Mouse (Mus musculus) heart, embryonic 15.5 days (tissue): ENCODE measurements around the gene Med27. TPM values are rescaled to one million over a fixed set of nuclear protein-coding genes. Genes with fewer than 3 reads are reported as not detected.
"Not testable (repeated sequence)": the region's sequence is repeated elsewhere in the genome, so short reads cannot be mapped to it uniquely, and the experiment has no call there.

Source experiments
- ATAC-seq: fragments of 200-750 bp; cut with Nextera tagmentation; replicated peaks from 2 replicates; pipeline ENCODE4 v1.8.0; 2017; ENCODE audit warnings: low read depth, moderate TSS enrichment; ENCODE audit not compliant: insufficient number of reproducible peaks, insufficient read depth, low FRiP score
- H3K27ac ChIP-seq: fragments of 300-500 bp; sonication (generic); 2 replicates; pipeline ENCODE4 v1.5.1; 2015; ENCODE audit warnings: mild to moderate bottlenecking, inconsistent platforms
- H3K27me3 ChIP-seq: fragments of 300-500 bp; sonication (generic); 2 replicates; pipeline ENCODE4 v1.6.1; 2015; ENCODE audit warnings: inconsistent platforms
- H3K36me3 ChIP-seq: fragments of 300-500 bp; sonication (generic); 2 replicates; pipeline ENCODE4 v1.6.1; 2015; ENCODE audit warnings: mild to moderate bottlenecking, inconsistent platforms
- H3K4me1 ChIP-seq: fragments of 300-500 bp; sonication (generic); replicated peaks from 2 replicates; pipeline ENCODE4 v1.6.1; 2015; ENCODE audit warnings: inconsistent platforms
- H3K4me2 ChIP-seq: fragments of 300-500 bp; sonication (generic); 2 replicates; pipeline ENCODE4 v1.6.1; 2015; ENCODE audit warnings: inconsistent platforms, mild to moderate bottlenecking, moderate library complexity
- H3K4me3 ChIP-seq: fragments of 300-500 bp; sonication (generic); 2 replicates; pipeline ENCODE4 v1.5.1; 2015; ENCODE audit warnings: mild to moderate bottlenecking, inconsistent platforms
- H3K9ac ChIP-seq: fragments of 300-500 bp; sonication (generic); 2 replicates; pipeline ENCODE4 v1.6.1; 2015; ENCODE audit warnings: mild to moderate bottlenecking, inconsistent platforms
- H3K9me3 ChIP-seq: fragments of 300-500 bp; sonication (generic); replicated peaks from 2 replicates; pipeline ENCODE4 v1.6.1; 2016; ENCODE audit warnings: inconsistent platforms
- WGBS: fragments of 180-500 bp; shearing (Covaris S2); methylation state at CpG from one replicate; pipeline ENCODE4 v1.1.7; 2015; ENCODE audit warnings: mixed read lengths; 5-methylcytosine and 5-hydroxymethylcytosine counted together
- polyA plus RNA-seq: library from polyadenylated mRNA; unstranded; fragments of >200 nt; fragmentation: Nextera tagmentation; extraction: Ambion mirVana; gene quantifications from 2 replicates; pipeline ENCODE4 v1.2.1, GENCODE M21; 2015

Gene Med27
- polyA plus RNA-seq, 1 experiment from 2014 or later: 26.9 TPM

DNA sequence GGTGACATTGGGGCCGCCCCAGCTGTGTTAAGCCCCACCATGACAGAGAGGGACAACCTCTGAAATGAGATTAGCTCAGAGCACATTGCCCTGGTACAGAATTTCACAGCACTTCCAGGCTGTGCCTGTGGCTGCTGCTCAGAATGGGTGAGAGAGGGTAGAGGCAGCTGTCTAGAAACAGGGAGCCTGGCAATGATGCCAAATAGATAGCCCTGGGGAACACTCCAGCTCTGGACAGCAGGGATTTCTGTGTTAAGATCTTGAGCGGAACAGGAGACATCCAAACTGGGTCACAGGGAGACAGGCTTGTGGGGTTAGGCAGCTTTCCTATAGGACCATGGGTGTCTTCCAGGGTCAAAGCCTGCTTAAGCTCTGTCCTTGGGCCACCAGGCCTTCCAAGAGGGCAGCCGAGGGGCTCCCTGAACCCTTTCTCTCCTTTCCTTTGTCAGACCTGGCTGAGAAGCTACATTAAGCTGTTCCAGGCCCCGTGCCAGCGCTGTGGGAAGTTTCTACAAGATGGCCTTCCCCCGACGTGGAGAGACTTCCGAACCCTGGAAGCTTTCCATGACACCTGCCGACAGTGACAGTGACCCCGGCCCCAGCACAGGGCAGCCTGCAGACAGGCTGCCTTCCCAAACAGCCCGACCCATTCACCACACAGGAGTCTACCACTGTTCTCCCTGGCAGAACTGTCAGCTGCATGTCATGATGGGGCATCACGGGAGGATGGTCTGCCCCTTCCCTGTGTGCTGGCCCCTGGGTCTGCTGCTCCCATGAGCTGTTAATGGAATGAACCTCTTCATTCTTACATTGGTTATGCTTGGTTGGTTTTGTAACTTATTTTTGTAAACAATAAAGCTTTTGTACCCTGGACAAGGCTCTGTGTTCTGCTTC is 177.5 kb downstream of the Med27 start:
- Histone ChIP-seq H3K4me1 (peaks cover 40% of the 10 kb centered on the region), H3K4me3 (no peak overlapping the region), H3K27me3 (no peaks in the 10 kb centered on the region), H3K36me3 (no peaks in the 10 kb centered on the region), H3K4me2 (no peak overlapping the region), H3K9me3 (no peaks in the 10 kb centered on the region), H3K27ac (peak overlapping the region; percentile 60), H3K9ac (no peak overlapping the region)
- ATAC-seq: peak; percentile 36; the same call in 1 of the 2 replicates
- WGBS: 39% methylated on average over 12 of the region's 12 CpGs

- Histone ChIP-seq H3K4me3 (no peak overlapping the region), H3K27me3 (no peaks in the 10 kb centered on the region), H3K27ac (peak overlapping the region; percentile 60; the same call in 1 of the 2 replicates), H3K36me3 (no peaks in the 10 kb centered on the region), H3K9me3 (no peaks in the 10 kb centered on the region), H3K4me1 (peaks cover 40% of the 10 kb centered on the region), H3K4me2 (no peak overlapping the region), H3K9ac (no peak overlapping the region)
- 44% methylated on average over 4 of the region's 4 CpGs for WGBS
- ATAC-seq: no peak
Observed at GRCm38 (mm10) chr2:29525273-29525805, 178.7 kb downstream of the Med27 start.

- ATAC-seq: peak; percentile 68
- WGBS: 59% methylated on average over 14 of the region's 14 CpGs
- peaks cover 40% of the 10 kb centered on the region for H3K4me1 ChIP-seq
- H3K27me3 ChIP-seq: no peaks in the 10 kb centered on the region
- H3K9ac ChIP-seq: no peak overlapping the region
- no peak overlapping the region for H3K4me2 ChIP-seq
- no peaks in the 10 kb centered on the region for H3K9me3 ChIP-seq
- H3K36me3 ChIP-seq: no peaks in the 10 kb centered on the region
- 0 out of 2 replicates have a peak overlapping the region, but pooled peaks have one; percentile 18 for H3K27ac ChIP-seq
- H3K4me3 ChIP-seq: no peak overlapping the region
Observed at GRCm38 (mm10) chr2:29526266-29526665, 179.6 kb downstream of the Med27 start.

GRCm38 (mm10) chr2:29527480-29527879 is 180.9 kb downstream of the Med27 start:
- H3K9ac ChIP-seq, H3K36me3 ChIP-seq, ATAC-seq, H3K27me3 ChIP-seq, H3K9me3 ChIP-seq, H3K4me3 ChIP-seq, H3K27ac ChIP-seq, H3K4me2 ChIP-seq: not testable (repeated sequence)
- H3K4me1 ChIP-seq: peaks cover 37% of the 10 kb centered on the region
- WGBS: 87% methylated on average over 9 of the region's 9 CpGs

DNA sequence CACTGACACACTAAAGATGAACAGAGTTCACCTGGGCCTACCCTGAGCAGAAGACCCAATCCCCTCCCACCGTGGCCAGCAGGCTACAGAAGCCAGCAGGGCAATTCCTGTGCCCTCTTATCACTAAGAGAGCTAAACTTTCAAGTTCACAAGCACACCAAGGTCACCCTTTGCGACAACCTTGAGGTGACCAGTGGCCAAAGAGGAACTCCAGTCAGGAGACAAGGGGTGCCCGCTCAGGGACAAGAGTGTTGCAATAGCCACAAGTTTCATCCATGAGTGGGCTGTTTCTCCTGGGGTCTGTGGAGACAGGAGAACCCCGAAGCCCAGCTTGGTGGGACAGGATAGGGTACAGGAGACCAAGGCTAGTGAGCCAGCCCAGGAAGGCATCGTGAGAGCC is 182.2 kb downstream of the Med27 start:
- H3K4me3 ChIP-seq: no peak overlapping the region
- ATAC-seq: no peak
- no peak overlapping the region for H3K27ac ChIP-seq
- no peaks in the 10 kb centered on the region for H3K9me3 ChIP-seq
- WGBS: 75% methylated on average over 5 of the region's 5 CpGs
- H3K4me2 ChIP-seq: no peak overlapping the region
- no peaks in the 10 kb centered on the region for H3K36me3 ChIP-seq
- peaks cover 33% of the 10 kb centered on the region for H3K4me1 ChIP-seq
- H3K27me3 ChIP-seq: no peaks in the 10 kb centered on the region
- H3K9ac ChIP-seq: no peak overlapping the region

- H3K4me2 ChIP-seq, H3K36me3 ChIP-seq, H3K9me3 ChIP-seq, H3K4me3 ChIP-seq, H3K9ac ChIP-seq, ATAC-seq, H3K27ac ChIP-seq, H3K27me3 ChIP-seq: not testable (repeated sequence)
- 98% methylated on average over 2 of the region's 2 CpGs for WGBS
- H3K4me1 ChIP-seq: peaks cover 25% of the 10 kb centered on the region
Observed at GRCm38 (mm10) chr2:29529788-29530187, 183.2 kb downstream of the Med27 start.

DNA sequence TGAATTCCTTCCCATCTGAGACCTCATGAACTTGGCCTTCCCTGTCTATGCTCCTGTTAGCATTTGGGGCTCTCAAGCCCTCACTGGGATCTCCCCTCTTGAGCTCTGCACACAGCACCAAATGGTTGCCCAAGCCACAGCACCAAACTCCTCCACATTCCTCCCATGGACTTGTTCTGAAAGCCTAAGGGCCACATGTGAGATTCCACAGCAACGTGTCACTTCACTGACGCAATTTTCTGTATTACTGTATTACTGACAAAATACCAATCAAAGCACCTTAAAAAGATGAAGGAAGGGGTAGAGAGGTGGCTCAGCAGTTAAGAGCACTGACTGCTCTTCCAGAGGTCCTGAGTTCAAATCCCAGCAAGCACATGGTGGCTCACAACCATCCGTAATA is 185.6 kb downstream of the Med27 start:
- Histone ChIP-seq H3K4me2 (no peak overlapping the region), H3K27ac (no peak overlapping the region), H3K36me3 (no peaks in the 10 kb centered on the region), H3K4me3 (no peak overlapping the region), H3K27me3 (no peaks in the 10 kb centered on the region), H3K4me1 (peaks cover 19% of the 10 kb centered on the region; the same call in 1 of the 2 replicates), H3K9me3 (no peaks in the 10 kb centered on the region), H3K9ac (no peak overlapping the region)
- 90% methylated on average over 3 of the region's 3 CpGs for WGBS
- ATAC-seq: no peak

- Histone ChIP-seq H3K36me3 (no peaks in the 10 kb centered on the region), H3K27ac (no peak overlapping the region), H3K4me2 (no peak overlapping the region), H3K9ac (no peak overlapping the region), H3K4me1 (peaks cover 19% of the 10 kb centered on the region; the same call in 1 of the 2 replicates), H3K27me3 (no peaks in the 10 kb centered on the region), H3K4me3 (no peak overlapping the region), H3K9me3 (no peaks in the 10 kb centered on the region)
- no peak for ATAC-seq
- 81% methylated on average over 5 of the region's 5 CpGs for WGBS
Observed at GRCm38 (mm10) chr2:29532921-29533320, 186.3 kb downstream of the Med27 start.

GRCm38 (mm10) chr2:29535566-29536244 is 189.1 kb downstream of the Med27 start:
- Histone ChIP-seq H3K4me2 (no peak overlapping the region), H3K9ac (no peak overlapping the region), H3K9me3 (no peaks in the 10 kb centered on the region), H3K27me3 (no peaks in the 10 kb centered on the region), H3K4me1 (peaks cover 17% of the 10 kb centered on the region; the same call in 1 of the 2 replicates), H3K36me3 (no peaks in the 10 kb centered on the region), H3K4me3 (no peak overlapping the region), H3K27ac (peak overlapping the region; percentile 13; the same call in 1 of the 2 replicates)
- WGBS: 60% methylated on average over 5 of the region's 5 CpGs
- ATAC-seq: no peak; the same call in 1 of the 2 replicates

GRCm38 (mm10) chr2:29536481-29536880 is 189.9 kb downstream of the Med27 start:
- Histone ChIP-seq H3K4me2 (no peak overlapping the region), H3K27ac (no peak overlapping the region), H3K4me3 (no peak overlapping the region), H3K9me3 (no peaks in the 10 kb centered on the region), H3K36me3 (no peaks in the 10 kb centered on the region), H3K9ac (no peak overlapping the region), H3K27me3 (no peaks in the 10 kb centered on the region), H3K4me1 (peaks cover 17% of the 10 kb centered on the region; the same call in 1 of the 2 replicates)
- no peak for ATAC-seq
- WGBS: 77% methylated on average over 9 of the region's 9 CpGs

DNA sequence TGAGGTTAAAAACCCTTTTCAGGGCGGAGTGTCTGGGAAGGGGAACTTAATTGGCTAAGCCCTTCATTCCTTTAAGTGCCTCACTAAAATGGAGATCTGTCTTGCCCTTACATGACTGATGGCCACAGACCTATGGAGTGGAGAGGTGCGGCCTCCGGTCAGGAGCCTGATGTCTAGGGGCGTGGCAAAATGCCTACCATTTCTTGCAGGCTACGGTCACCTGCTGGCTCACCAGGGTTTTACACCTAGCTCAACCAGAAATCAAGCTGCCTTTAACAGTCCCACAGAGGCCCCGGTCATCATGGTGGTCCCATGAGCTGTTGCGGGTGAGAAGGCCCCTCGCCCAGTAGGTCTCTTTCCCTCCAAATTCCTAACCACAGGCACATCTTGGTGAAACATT is 190.7 kb downstream of the Med27 start:
- H3K4me3 ChIP-seq: no peak overlapping the region
- H3K27ac ChIP-seq: no peak overlapping the region
- 88% methylated on average over 8 of the region's 8 CpGs for WGBS
- H3K9me3 ChIP-seq: no peaks in the 10 kb centered on the region
- H3K4me1 ChIP-seq: peaks cover 20% of the 10 kb centered on the region; the same call in 1 of the 2 replicates
- no peaks in the 10 kb centered on the region for H3K36me3 ChIP-seq
- no peak for ATAC-seq
- no peak overlapping the region for H3K4me2 ChIP-seq
- no peak overlapping the region for H3K9ac ChIP-seq
- H3K27me3 ChIP-seq: no peaks in the 10 kb centered on the region
